Mouse (Mus musculus) hindbrain, embryonic 16.5 days (tissue): Measurements from ENCODE around the gene Col6a6. TPM values are rescaled to one million over a fixed set of nuclear protein-coding genes. Genes with fewer than 3 reads are reported as not detected.
A peak's percentile ranks its signal among the peaks of the same experiment; 100 is the strongest.

Experiments used
- ATAC-seq: fragments of 200-750 bp; cut with Nextera tagmentation; 2 replicates; pipeline ENCODE4 v1.8.0; 2017; ENCODE audit warnings: moderate TSS enrichment, moderate library complexity
- H3K27ac ChIP-seq: fragments of 300-500 bp; sonication (generic); 2 replicates; pipeline ENCODE4 v1.5.1; 2014; ENCODE audit warnings: low read depth, mild to moderate bottlenecking, control low read depth, low read length, moderate library complexity
- H3K27me3 ChIP-seq: fragments of 300-500 bp; sonication (generic); replicated peaks from 2 replicates; pipeline ENCODE4 v1.6.1; 2014; ENCODE audit warnings: low read length; ENCODE audit not compliant: control insufficient read depth, insufficient read depth
- H3K36me3 ChIP-seq: fragments of 300-500 bp; sonication (generic); 2 replicates; pipeline ENCODE4 v1.6.1; 2014; ENCODE audit warnings: mild to moderate bottlenecking, low read length, moderate library complexity, mixed read lengths; ENCODE audit not compliant: control insufficient read depth, insufficient read depth
- H3K4me1 ChIP-seq: fragments of 300-500 bp; sonication (generic); 2 replicates; pipeline ENCODE4 v1.6.1; 2014; ENCODE audit warnings: low read depth, low read length; ENCODE audit not compliant: control insufficient read depth, insufficient read depth
- H3K4me2 ChIP-seq: fragments of 300-500 bp; sonication (generic); 2 replicates; pipeline ENCODE4 v1.6.1; 2014; ENCODE audit warnings: mild to moderate bottlenecking, low read length, control low read depth, moderate library complexity
- H3K4me3 ChIP-seq: fragments of 300-500 bp; sonication (generic); 2 replicates; pipeline ENCODE4 v1.5.1; 2014; ENCODE audit warnings: mild to moderate bottlenecking, low read length, control low read depth, moderate library complexity
- H3K9ac ChIP-seq: fragments of 300-500 bp; sonication (generic); 2 replicates; pipeline ENCODE4 v1.6.1; 2014; ENCODE audit warnings: low read depth, mild to moderate bottlenecking, control low read depth, low read length, moderate library complexity
- H3K9me3 ChIP-seq: fragments of 300-500 bp; sonication (generic); 2 replicates; pipeline ENCODE4 v1.6.1; 2014; ENCODE audit warnings: mild to moderate bottlenecking, low read length, moderate library complexity; ENCODE audit not compliant: control insufficient read depth
- WGBS: fragments of 180-500 bp; shearing (Covaris S2); extraction: QIAGEN DNeasy Blood & Tissue Kit; methylation state at CpG from one replicate; pipeline ENCODE4 v1.1.7; 2014; 5-methylcytosine and 5-hydroxymethylcytosine counted together
- polyA plus RNA-seq: library from polyadenylated mRNA; unstranded; fragments of >200 nt; fragmentation: Nextera tagmentation; extraction: Ambion mirVana; gene quantifications from 2 replicates; pipeline ENCODE4 v1.2.1, GENCODE M21; 2015

Gene Col6a6
- polyA plus RNA-seq, 1 experiment from 2014 or later: 0.34 TPM

GRCm38 (mm10) chr9:105764127-105764526 is 63.8 kb downstream of the Col6a6 start:
- no peak for ATAC-seq

GRCm38 (mm10) chr9:105763625-105764024 is 64.3 kb downstream of the Col6a6 start:
- Histone ChIP-seq H3K27me3 (no peaks in the 10 kb centered on the region), H3K27ac (no peak overlapping the region), H3K4me2 (no peak overlapping the region), H3K4me3 (no peak overlapping the region), H3K9me3 (no peaks in the 10 kb centered on the region), H3K36me3 (no peaks in the 10 kb centered on the region), H3K9ac (no peak overlapping the region), H3K4me1 (no peaks in the 10 kb centered on the region)
- no peak for ATAC-seq
- WGBS: 83% methylated on average over 3 of the region's 3 CpGs

More at GRCm38 (mm10) chr9:105764127-105764526, 63.8 kb downstream of the Col6a6 start:
- no peaks in the 10 kb centered on the region for H3K27me3 ChIP-seq
- 79% methylated on average over 5 of the region's 5 CpGs for WGBS
- H3K4me2 ChIP-seq: no peak overlapping the region
- H3K9me3 ChIP-seq: no peaks in the 10 kb centered on the region
- H3K36me3 ChIP-seq: no peaks in the 10 kb centered on the region
- H3K27ac ChIP-seq: no peak overlapping the region
- no peak overlapping the region for H3K4me3 ChIP-seq
- H3K9ac ChIP-seq: no peak overlapping the region
- H3K4me1 ChIP-seq: no peaks in the 10 kb centered on the region

GRCm38 (mm10) chr9:105762274-105762673 is 65.7 kb downstream of the Col6a6 start:
- Histone ChIP-seq H3K4me2 (no peak overlapping the region), H3K4me3 (no peak overlapping the region), H3K36me3 (no peaks in the 10 kb centered on the region), H3K9me3 (no peaks in the 10 kb centered on the region), H3K27me3 (no peaks in the 10 kb centered on the region), H3K4me1 (no peaks in the 10 kb centered on the region), H3K9ac (no peak overlapping the region), H3K27ac (no peak overlapping the region)
- ATAC-seq: no peak
- 84% methylated on average over 7 of the region's 7 CpGs for WGBS

GRCm38 (mm10) chr9:105758861-105759260 is 69.1 kb downstream of the Col6a6 start:
- H3K27me3 ChIP-seq: no peaks in the 10 kb centered on the region
- H3K9me3 ChIP-seq: no peaks in the 10 kb centered on the region
- no peak for ATAC-seq
- H3K27ac ChIP-seq: no peak overlapping the region
- no peak overlapping the region for H3K9ac ChIP-seq
- no peak overlapping the region for H3K4me2 ChIP-seq
- H3K36me3 ChIP-seq: no peaks in the 10 kb centered on the region
- H3K4me1 ChIP-seq: no peaks in the 10 kb centered on the region
- no peak overlapping the region for H3K4me3 ChIP-seq
- WGBS: 85% methylated on average over 5 of the region's 5 CpGs

DNA sequence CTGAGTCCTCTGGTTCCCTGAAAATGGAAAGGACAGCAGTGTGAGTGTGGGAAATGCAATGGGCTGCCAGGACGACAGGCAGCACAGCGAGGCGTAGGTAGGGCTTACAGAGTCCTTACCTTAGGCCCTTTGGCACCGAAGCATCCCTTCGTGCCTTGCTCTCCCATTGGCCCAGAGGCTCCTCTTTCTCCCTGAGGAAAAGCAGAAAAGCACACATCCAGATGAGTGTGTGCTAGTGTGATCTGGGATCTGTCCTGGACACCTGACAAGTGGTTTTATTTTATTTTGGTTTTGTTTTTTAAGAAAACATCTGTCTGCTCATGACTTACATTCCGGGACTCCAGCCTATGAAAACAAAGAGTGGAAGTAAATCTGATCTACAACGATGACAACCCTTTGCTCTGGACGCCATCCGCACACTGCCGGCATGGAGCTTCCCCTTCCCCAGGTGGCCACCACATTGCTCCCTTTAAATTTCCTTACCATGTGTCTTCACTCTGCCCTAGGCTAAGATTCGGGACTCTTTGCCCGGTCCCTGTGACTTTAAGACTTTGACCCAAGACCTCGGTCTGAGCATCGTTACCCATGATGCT is 69.7 kb downstream of the Col6a6 start:
- Histone ChIP-seq H3K4me1 (no peaks in the 10 kb centered on the region), H3K4me2 (no peak overlapping the region), H3K27me3 (no peaks in the 10 kb centered on the region), H3K9me3 (no peaks in the 10 kb centered on the region), H3K4me3 (no peak overlapping the region), H3K36me3 (no peaks in the 10 kb centered on the region), H3K27ac (no peak overlapping the region), H3K9ac (no peak overlapping the region)
- WGBS: 88% methylated on average over 14 of the region's 14 CpGs
- ATAC-seq: no peak

GRCm38 (mm10) chr9:105754256-105754655 is 73.7 kb downstream of the Col6a6 start:
- no peak for ATAC-seq
- H3K27me3 ChIP-seq: no peaks in the 10 kb centered on the region
- H3K9ac ChIP-seq: no peak overlapping the region
- no peaks in the 10 kb centered on the region for H3K4me1 ChIP-seq
- no peaks in the 10 kb centered on the region for H3K9me3 ChIP-seq
- no peak overlapping the region for H3K4me3 ChIP-seq
- no peak overlapping the region for H3K4me2 ChIP-seq
- no peak overlapping the region for H3K27ac ChIP-seq
- H3K36me3 ChIP-seq: no peaks in the 10 kb centered on the region
- 62% methylated on average over 1 of the region's 1 CpGs for WGBS

GRCm38 (mm10) chr9:105745861-105746260 is 82.1 kb downstream of the Col6a6 start:
- WGBS: 94% methylated on average over 3 of the region's 3 CpGs
- H3K4me3 ChIP-seq: no peak overlapping the region
- no peak for ATAC-seq

DNA sequence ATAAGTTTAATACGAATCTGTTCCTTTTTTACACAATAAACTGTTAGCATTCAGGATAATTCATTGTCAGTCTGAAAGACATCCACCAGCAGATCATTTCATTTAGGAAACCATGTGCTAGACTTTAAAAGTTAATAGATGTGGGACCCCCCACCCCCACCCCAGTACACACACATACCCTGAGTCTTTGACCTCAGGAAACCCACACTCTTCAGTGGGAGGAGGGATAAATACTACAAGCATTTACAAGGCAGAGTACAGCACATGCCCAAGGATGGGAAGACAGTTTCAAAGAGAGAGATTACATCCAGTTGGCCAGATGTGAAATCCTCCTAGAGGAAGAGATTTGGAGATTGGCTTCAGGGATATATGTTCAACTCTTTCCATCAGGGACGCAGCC is 87.5 kb downstream of the Col6a6 start:
- ATAC-seq: no peak
- Histone ChIP-seq H3K9me3 (no peaks in the 10 kb centered on the region), H3K9ac (no peak overlapping the region), H3K4me1 (no peaks in the 10 kb centered on the region), H3K4me3 (no peak overlapping the region), H3K27ac (no peak overlapping the region), H3K4me2 (no peak overlapping the region), H3K36me3 (no peaks in the 10 kb centered on the region), H3K27me3 (no peaks in the 10 kb centered on the region)
- WGBS: 90% methylated on average over 2 of the region's 2 CpGs

More at GRCm38 (mm10) chr9:105745861-105746260, 82.1 kb downstream of the Col6a6 start:
- Histone ChIP-seq H3K9me3 (no peaks in the 10 kb centered on the region), H3K27ac (no peak overlapping the region), H3K4me1 (no peaks in the 10 kb centered on the region), H3K27me3 (no peaks in the 10 kb centered on the region), H3K9ac (no peak overlapping the region), H3K36me3 (no peaks in the 10 kb centered on the region), H3K4me2 (no peak overlapping the region)

DNA sequence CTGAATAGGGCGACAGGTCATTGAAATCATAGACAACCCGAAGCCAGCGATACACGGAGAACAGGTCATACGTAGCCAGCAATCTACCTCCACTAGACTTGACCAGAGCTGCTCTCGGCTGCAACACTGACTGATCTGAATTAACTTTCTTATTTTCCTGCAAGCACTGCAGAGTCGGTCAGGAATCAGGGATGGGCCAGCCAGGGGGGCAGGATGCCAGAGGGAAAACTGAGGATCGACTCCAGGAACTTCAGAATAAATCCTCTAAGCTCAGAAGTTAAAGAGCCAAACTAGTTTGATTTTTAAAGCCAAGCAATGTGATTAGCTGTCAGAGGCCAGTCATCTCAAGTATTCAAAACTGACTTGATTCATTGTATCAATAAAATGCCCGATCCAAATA is 88.5 kb downstream of the Col6a6 start:
- no peak overlapping the region for H3K4me3 ChIP-seq
- no peak overlapping the region for H3K9ac ChIP-seq
- WGBS: 91% methylated on average over 9 of the region's 9 CpGs
- H3K36me3 ChIP-seq: no peaks in the 10 kb centered on the region
- no peaks in the 10 kb centered on the region for H3K4me1 ChIP-seq
- no peak for ATAC-seq
- H3K9me3 ChIP-seq: no peaks in the 10 kb centered on the region
- no peak overlapping the region for H3K27ac ChIP-seq
- no peaks in the 10 kb centered on the region for H3K27me3 ChIP-seq
- H3K4me2 ChIP-seq: no peak overlapping the region

DNA sequence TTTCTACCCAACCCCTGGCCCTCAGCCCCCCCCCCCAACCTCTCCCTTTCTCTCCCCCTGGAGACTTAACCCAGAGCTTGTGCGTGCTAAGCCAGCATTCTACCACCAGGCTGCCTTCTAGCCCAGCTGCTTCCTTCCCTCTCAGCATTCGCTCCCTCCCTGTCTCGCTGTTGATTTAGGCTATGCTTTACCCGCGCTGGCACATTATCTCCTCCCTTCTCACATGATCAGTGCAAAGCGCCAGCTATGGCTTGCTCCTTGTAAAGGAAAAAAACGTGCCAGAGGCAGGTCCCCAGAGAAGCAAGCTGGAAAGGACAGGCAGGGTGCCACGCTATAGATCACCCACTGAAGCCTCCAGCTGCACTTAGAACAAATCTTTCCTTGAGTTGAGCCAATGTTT is 90.5 kb downstream of the Col6a6 start:
- WGBS: 33% methylated on average over 8 of the region's 8 CpGs
- no peaks in the 10 kb centered on the region for H3K9me3 ChIP-seq
- H3K4me2 ChIP-seq: no peak overlapping the region
- H3K36me3 ChIP-seq: no peaks in the 10 kb centered on the region
- no peaks in the 10 kb centered on the region for H3K4me1 ChIP-seq
- no peak overlapping the region for H3K9ac ChIP-seq
- no peak overlapping the region for H3K4me3 ChIP-seq
- no peak overlapping the region for H3K27ac ChIP-seq
- ATAC-seq: peak; percentile 52; the same call in 1 of the 2 replicates
- H3K27me3 ChIP-seq: no peaks in the 10 kb centered on the region
